Mouse (Mus musculus) spleen, adult 18-20 months (tissue): ENCODE data around the gene Rnase1.

ENCODE experiments used
- DNase-seq, 2 experiments: peaks; one replicate each; pipeline ENCODE4 v3.0.0; 2022; ENCODE audit warnings: mixed read lengths in 2 of 2

The Rnase1 gene

DNA sequence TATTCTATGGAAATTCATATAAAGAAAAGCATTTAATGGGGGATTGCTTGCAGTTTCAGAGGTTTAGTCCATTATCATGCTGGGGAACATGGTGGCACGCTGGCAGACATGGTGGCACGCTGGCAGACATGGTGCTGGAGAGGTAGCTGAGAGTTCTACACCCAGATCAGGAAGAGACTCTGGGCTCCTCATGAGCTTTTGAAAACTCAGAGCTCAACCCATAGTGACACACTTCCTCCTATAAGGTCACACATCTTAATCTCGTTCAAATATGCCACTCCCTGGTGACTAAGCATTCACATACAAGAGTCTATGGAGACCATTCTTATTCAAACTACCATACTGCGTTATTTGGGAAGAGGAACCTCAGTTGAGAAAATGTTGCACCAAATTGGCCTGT, 14.2 kb downstream of the Rnase1 start:
- no peak for DNase-seq

DNA sequence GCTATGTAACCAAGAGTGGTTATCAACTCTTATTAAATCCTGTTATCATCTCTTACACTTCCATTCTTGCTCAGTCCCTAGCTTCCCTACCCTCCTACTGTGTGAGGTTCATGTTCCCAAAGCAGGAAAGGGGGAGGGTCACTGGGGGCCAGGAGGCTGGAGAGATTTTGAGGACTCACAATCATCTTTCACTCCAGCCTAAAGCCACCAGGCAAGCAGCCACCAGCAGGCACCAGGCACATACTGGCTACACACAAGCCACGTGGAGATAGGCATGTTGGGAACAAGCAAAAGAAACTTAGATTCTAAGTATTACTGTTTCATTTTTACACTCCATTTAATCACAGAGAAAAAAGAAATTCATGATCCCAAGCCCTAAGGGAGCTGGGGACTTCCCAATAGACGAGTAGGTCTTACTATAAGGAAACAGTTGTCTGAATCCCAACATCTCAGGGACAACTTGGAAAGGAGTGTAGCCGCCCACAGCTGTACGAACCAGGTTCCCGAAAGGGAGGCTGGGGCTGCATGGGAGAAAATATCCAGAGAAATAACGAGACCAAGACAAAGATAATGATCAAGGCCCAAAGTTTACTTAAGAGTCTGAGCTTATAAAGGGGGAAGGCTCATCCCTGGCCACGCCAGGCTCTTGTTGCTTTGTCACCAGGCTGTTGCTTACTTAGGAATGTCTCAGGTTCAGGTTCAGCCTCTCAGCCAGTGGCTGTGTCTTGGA, 15.3 kb downstream of the Rnase1 start:
- no peak for DNase-seq

DNA sequence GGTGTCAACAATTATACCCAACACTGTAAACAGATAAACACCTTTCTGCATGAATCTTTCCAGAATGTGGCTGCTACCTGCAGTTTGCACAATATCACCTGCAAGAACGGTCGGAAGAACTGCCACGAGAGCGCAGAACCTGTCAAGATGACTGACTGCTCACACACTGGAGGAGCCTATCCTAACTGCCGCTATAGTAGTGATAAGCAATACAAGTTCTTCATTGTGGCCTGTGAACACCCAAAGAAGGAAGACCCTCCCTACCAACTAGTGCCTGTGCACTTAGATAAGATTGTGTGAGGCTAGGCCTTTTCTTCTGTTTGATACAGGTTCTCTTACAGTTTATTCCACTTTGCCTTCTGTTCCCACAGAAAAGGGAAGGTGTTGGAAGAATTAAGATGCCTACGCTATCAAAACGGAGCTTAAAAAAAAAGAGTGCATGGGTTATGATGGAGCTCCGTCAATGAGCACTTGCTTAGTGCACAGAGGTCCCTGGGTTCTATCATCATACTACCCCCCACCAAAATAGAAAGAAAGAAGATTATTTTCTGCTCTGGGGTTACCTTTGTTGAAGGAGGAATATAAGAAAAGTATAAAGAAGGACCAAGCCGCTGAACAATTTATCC, 16.2 kb downstream of the Rnase1 start:
- peak in 1 of 2 experiments; percentile 21 for DNase-seq

DNA sequence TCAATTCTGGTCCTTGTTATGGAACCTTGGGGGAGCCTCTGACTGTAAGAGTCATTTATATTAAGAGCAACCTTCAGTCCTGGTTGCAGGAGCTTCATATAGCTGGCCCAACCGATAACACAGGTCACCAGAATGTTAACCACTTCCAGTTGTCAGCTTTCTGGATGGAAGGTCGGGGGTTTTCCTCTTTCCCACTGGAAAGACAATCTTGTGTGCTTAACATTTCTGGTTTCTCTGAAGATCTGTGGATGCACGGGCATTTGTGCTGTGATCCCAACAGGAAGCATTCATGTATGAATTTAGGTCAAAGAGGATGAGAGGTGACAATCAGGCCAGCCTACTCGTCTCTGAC, 17.0 kb downstream of the Rnase1 start:
- no peak for DNase-seq

DNA sequence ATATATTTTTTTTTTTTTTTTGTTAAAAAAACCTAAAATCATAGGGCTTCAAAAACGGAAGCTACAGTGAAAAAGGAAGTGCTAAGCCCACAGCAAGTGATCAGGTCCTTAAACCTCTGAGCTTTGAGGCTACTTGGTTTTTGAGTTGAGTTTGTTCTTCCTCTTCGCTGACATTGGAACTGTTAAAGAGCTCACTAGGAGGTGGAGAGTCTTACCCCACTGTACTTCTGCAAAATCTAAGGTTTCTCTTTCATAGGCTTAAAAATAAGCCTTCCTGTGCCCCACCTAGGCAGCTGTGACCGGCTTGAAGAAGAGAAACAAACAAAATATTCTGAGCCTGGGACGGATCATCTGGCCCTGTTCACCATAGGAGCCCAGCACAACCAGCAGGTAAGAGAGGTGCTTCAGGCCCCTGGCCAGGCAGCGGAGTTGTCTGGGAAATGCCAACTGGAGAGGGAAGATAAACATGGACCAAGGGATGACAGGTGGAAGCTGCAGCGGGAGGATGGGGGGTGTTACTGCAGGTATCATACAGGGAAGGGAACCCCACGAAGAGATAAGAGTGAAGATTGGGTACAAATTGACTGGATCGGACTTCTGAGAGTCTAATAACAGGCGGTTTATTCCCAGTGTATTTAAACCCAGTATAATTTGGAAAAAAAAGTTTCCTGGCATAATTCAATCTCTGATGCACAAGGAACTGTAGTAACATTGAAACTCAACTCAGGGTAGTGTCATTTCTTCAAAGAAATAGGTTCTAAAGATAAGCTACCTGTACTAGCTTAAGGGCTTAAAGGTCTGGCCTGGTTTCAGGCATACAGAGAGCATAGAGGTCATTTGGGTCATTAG, 17.6 kb downstream of the Rnase1 start:
- DNase-seq: peak; percentile 39 to 51

DNA sequence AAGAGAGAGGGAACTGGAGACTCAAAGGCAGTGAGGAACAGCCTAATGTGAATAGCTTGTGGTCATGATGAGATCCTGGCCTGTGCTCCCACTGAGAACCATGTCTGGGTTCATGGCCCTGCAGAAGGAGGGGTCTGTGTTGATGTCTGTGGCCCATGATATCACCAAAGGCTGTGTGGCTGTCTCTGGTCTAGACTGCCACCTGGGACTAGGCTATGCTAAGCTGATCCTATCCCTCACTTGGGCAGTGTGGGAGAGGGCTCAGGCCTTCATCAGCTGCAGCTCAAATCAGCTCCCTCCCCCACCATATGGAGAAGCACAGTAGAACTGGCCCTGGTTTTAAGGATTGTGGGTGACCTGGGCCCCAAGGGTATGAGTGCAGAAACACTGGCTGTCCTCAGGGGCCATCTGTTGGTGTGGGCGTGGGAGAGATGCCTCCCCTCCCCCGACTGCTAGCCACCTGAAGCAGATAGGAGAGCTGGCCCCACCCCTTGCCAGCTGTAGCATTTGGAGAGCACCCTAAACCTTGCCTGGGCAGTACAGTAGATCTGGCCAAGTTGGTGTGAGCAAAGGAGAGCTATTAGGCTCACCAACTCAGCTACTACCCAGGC, 18.8 kb downstream of the Rnase1 start:
- peak; percentile 53 to 54 for DNase-seq

DNA sequence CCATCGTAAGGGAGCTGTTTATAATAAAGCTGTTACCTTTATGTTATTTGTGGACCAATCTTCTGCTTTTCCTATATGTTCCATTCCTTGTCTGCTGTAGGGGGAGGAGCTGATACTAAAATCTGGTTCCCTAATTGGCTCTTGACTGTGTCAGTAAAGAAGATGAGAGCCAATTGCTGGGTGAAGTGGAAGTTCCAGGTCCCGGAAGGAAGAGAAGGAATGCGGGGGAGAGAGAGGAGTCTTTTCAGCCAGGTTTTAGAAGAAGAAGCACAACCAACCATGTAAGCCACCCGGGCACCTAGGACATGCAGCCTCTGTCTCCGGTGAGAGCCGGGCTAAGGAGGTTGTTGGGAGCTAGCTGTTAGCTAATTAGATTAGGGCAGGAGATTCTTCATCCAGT, 20.9 kb downstream of the Rnase1 start:
- no peak for DNase-seq

DNA sequence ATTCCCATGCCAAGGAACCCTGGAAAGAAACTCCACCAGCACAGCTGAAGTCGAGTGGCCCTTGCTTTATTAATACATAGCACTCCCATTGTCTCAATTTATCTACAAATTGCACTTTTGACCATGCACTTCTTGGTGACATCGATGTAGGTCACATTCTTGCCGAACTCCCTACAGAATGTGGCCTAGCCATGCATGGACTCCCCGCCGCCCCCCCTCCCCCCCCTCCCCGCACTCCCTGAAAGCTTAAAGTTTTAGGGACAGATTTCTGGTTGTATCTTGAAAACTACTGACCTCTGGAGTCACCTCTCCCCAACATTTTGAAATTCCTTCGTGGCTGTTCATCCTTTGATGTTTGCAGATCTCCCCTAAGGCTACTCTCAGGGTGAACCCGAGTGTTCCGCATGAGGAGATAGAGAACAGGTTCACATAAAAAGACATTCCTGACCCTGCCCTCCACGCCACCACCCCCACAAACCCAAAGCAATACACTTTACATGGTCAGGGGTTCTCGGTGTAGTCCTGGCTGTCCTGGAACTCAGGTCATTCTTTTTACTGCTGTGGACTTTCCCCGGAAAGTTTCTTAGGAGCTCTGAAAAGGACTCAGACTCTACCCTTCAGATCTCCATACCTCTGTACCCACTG, 32.5 kb downstream of the Rnase1 start, which contains the start of gene Eddm3b:
Gene Eddm3b (plus strand): TSS at position 511 of the 645 bp plus-strand sequence.
- no peak for DNase-seq

DNA sequence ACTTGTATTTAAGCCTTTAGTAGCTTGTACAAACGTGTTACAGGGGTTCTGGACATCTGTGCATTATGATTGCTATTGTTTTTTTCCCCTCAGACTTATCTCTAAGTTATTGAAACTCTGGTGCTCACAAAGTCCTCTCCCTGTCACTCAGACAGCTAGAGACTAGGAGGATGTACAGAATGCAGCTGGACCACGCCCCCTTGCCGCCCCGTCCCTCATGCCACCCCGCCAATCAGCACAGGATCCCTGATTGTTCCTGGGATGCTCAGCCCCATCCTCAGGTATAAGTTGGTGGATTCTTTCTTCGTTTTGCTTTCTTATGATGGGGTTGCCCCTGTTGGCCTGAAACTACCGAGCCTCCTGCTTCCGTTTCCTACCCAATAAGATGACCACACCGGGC, 33.1 kb downstream of the Rnase1 start:
- DNase-seq: no peak

DNA sequence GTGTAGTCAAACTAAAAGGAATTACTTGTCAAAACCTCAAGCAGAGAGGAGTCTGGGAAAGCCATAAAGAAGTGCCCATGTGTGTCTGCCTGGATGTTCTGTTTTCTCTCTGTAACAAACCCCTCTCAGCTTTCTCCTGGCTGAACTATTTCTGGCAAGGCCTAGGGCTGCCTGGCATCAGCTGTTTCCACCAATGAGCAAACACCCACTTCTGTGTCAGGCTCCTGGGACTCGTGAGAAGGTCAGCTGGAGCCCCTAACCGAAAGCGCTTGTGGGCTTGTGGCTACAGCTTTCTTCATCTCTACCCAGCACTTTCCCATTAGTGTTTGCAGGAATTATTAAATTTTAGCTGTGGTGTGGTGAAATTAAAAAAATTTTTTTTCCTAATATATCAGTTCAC, 34.6 kb downstream of the Rnase1 start:
- no peak for DNase-seq

DNA sequence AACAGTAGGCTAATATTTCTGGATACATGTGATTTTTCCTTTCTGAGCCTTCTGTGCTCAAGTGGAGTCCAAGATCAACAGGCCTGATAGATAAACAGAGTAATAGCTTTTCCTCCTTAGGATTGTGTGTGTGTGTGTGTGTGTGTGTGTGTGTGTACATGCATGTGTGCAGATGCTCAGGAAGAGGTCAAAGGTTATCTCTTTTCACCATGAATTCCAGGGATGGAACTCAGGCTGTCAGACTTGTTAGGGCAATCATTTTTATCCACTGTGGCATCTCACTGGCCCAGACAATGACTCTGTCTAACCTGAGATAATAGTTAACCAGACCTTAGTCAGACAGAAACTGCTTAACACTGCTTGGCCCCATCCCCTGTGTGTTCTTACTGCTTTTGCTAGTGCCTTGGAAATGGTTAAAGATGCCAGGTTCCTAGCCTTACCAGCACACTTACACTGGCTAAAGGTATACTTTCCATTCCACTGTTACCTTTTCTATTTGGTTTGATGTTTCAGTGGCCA, 40.1 kb downstream of the Rnase1 start:
- no peak for DNase-seq

DNA sequence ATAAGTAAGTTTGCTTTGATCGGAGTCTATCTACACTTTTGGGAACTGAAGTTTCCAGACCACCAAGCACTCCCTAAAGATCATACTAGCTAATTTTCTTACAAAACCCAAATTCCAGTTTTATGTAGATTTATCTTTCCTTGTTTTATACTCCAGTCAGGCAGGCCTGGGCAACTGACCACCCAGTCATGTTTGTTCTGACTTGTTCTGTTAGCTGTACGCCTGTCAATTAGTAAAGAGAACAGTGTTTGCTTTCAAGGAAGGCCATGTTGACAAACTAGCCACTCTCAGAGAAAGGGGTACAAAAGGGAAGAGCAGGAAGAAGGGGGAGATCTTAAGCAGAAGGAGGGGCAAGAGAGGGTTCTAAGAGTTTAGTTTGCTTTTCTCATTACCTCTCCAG, 42.2 kb downstream of the Rnase1 start:
- DNase-seq: no peak

DNA sequence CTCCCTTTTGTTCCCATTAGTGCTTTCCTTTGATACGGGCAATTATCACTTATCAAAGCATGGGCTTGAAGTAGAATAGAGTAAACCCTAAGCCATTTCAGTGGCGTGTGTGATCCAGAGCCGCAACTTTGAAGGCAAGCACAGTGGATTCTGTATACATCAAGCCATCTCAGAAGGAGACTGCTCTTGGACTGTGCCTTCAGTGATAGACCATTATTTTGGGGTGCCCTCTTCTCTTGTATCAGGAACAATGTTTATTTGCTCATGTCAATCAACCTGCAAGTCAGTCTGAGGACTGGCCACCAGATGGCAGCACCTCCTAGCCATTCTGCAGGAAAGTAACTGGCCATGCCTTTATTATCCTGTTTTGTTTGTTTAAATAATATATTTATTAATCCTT, 43.4 kb downstream of the Rnase1 start:
- DNase-seq: peak; percentile 63 to 82

DNA sequence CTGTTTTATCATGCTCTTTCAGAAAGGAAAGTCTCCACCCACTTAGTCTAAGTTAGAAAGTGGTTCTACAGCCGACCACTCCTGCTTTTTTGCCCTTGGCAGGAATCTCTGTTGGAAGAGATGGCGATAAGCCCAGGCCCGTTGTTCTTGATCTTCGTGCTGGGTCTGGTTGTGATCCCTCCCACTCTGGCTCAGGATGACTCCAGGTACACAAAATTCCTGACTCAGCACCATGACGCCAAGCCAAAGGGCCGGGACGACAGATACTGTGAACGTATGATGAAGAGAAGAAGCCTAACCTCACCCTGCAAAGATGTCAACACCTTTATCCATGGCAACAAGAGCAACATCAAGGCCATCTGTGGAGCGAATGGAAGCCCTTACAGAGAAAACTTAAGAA, 45.3 kb downstream of the Rnase1 start:
- DNase-seq: no peak

DNA sequence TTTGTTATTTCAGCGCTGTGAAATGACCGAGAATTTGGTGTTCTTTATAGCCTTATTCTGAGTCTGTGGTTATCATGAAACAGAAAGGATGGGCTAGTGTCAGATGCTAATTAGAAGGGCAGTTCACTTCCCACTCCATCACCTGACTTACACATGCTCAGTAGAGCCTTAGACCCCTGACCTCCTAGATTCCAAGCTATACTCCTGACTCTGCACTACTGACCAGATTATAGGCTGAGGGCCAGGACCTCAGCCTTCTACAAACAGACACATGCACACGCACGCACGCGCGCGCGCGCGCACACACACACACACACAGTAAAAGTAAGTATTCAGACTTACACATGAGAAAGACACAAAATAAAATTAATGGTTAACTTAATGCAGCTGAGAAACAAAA, 47.7 kb downstream of the Rnase1 start:
- DNase-seq: no peak

DNA sequence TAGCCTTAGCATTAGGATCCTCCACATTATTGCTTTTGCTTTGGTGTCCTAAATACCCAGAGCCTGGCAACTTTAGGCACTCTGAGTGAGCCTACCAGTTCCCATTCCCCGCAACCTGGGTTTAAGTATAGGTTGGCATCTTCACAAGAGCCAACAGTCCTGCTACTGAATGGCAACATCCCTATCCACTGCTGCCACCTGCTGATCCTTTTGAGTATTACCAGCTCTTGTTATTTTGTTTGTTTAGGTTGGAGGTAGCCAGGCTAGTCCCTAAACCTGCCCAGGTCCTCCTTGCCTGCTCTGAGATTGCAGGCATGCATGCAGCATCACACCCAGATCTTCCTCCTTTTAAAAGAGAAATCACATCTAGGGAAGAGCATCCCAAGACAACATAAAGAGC, 48.3 kb downstream of the Rnase1 start:
- DNase-seq: peak; percentile 21 to 75

DNA sequence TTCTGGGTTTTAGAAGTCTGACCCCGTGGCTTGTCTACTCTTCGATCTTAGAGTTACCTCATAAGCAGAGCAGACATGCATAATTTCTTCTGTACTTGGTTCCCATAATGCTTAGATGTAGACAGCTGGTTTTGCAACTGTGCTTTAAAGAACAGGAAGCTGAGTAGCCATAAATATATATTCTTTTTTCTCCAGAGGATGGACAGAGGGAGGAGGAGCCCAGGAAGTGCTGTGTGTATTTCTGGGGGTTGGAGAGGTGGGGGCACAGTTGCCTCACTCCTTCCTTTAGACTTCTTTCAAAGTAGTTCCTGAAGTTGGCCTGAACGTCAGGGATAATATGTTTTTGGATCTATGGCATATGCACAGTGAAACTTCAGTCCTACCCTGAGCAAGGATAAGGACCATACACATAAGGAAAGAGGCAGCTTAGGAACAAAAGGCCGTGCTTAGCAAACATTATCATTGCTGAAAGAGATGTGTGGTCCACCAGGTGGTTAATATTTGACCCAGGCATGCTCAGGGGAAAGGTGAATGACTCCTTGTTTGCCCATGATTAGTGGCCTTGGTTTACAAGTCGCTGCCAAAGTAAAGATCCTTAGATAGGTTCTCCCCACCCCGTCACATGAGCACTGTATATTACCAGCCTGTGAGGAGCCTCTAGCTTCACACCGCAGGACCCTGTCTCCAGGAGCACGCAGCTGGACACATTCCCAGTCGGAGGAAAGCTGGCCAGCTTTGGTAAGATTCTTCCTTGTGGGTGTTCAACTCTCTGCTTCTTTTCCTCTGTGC, 50.7 kb downstream of the Rnase1 start:
- no peak for DNase-seq
